Mouse (Mus musculus) spleen, adult 2 months (tissue): ENCODE measurements around the gene Blvrb.

Experiments
- CTCF ChIP-seq: fragments of 200-500 bp; IDR thresholded peaks from 2 replicates; pipeline ENCODE4 v1.5.1; 2011; ENCODE audit warnings: mild to moderate bottlenecking, inconsistent platforms; ENCODE audit not compliant: insufficient read depth, insufficient read length, insufficient replicate concordance; ENCODE audit errors: extremely low read depth
- POLR2A ChIP-seq: fragments of 200-500 bp; IDR thresholded peaks from 2 replicates; pipeline ENCODE4 v1.6.1; 2011; ENCODE audit warnings: low read depth, low read length, inconsistent platforms

- TF ChIP-seq CTCF (no peak), POLR2A (no peak)
These were observed 67.2 kb downstream of the Blvrb start for GRCm38 (mm10) chr7:27514961-27515360.
